8 mouse cellular contexts compared by ENCODE assay signal in genomic region chr7:102209756-102210721, GRCm38 (mm10). TPM values are rescaled to one million over a fixed set of nuclear protein-coding genes. Genes with fewer than 3 reads are reported as not detected.
DNase-seq lines count a peak whose midpoint lies in the region; ATAC-seq and TF ChIP-seq lines count a peak whose summit lies in the region.

Gene Nup98, minus strand, starts transcription at chr7:102210176.
Gene Pgap2, plus strand, starts transcription at chr7:102210208.

- H3K9ac ChIP-seq in embryonic facial prominence, embryonic 13.5 days, result peak within 1 kb of the TSS; percentile 89
- H3K9ac ChIP-seq in limb, embryonic 12.5 days (replicated peaks), result peak within 1 kb of the TSS; percentile 85
- H3K9ac ChIP-seq in midbrain, embryonic 15.5 days, result peak within 1 kb of the TSS; percentile 86

- peak within 1 kb of the TSS; percentile 80 for H3K4me3 ChIP-seq in embryonic facial prominence, embryonic 13.5 days
- H3K4me3 ChIP-seq in kidney, adult 2 months (ENCODE audit: insufficient read depth, low read depth, low read length), result peak within 1 kb of the TSS; percentile 99
- H3K4me3 ChIP-seq in limb, embryonic 12.5 days (replicated peaks), result peak within 1 kb of the TSS; percentile 58
- H3K4me3 ChIP-seq in midbrain, embryonic 15.5 days, result peak within 1 kb of the TSS; percentile 73
- H3K4me3 ChIP-seq in spleen, adult 2 months (ENCODE audit: extremely low read depth, insufficient read depth, insufficient read length), result peak within 1 kb of the TSS; percentile 91

- ATAC-seq in embryonic facial prominence, embryonic 13.5 days (ENCODE audit: insufficient number of reproducible peaks, insufficient read depth, low FRiP score, low TSS enrichment, low read depth), result peak; percentile 99
- peak; percentile 99 for ATAC-seq in limb, embryonic 12.5 days (ENCODE audit: insufficient number of reproducible peaks, insufficient read depth, low FRiP score, low TSS enrichment, low read depth)
- ATAC-seq in midbrain, embryonic 15.5 days (replicated peaks), result peak; percentile 98

- H3K4me1 ChIP-seq in embryonic facial prominence, embryonic 13.5 days, result peaks cover 8% of the 10 kb centered on the region
- peaks cover 8% of the 10 kb centered on the region for H3K4me1 ChIP-seq in kidney, adult 2 months (ENCODE audit: control insufficient read depth, insufficient read depth, low read length)
- peaks cover 8% of the 10 kb centered on the region for H3K4me1 ChIP-seq in limb, embryonic 12.5 days (replicated peaks)
- H3K4me1 ChIP-seq in midbrain, embryonic 15.5 days, result peaks cover 24% of the 10 kb centered on the region
- H3K4me1 ChIP-seq in spleen, adult 2 months (ENCODE audit: control insufficient read depth, insufficient read depth, insufficient read length), result peaks cover 4% of the 10 kb centered on the region; the same call in 1 of the 2 replicates

- DNase-seq in 3134 (ENCODE audit: extremely low read depth, insufficient read length, low spot score), result peak; percentile 99
- DNase-seq in adrenal gland, postnatal 36 days, result peak; percentile 99
- DNase-seq in heart, adult 18-20 months, result peak; percentile 99
- peak; percentile 99 for DNase-seq in kidney, adult 2 months
- DNase-seq in spleen, adult 2 months (ENCODE audit: low read depth in 1 of 2, low spot score in 2 of 2), result peak; percentile 95 to 96

- H3K4me2 ChIP-seq in embryonic facial prominence, embryonic 13.5 days, result peak within 1 kb of the TSS; percentile 74
- peak within 1 kb of the TSS; percentile 78 for H3K4me2 ChIP-seq in limb, embryonic 12.5 days
- peak within 1 kb of the TSS; percentile 71 for H3K4me2 ChIP-seq in midbrain, embryonic 15.5 days

- H3K9me3 ChIP-seq in embryonic facial prominence, embryonic 13.5 days, result no peaks in the 10 kb centered on the region
- no peaks in the 10 kb centered on the region for H3K9me3 ChIP-seq in limb, embryonic 12.5 days
- H3K9me3 ChIP-seq in midbrain, embryonic 15.5 days, result no peaks in the 10 kb centered on the region

- H3K27me3 ChIP-seq in embryonic facial prominence, embryonic 13.5 days, result no peaks in the 10 kb centered on the region
- H3K27me3 ChIP-seq in kidney, adult 2 months (replicated peaks; ENCODE audit: control insufficient read depth, insufficient read depth, low read length), result no peaks in the 10 kb centered on the region
- no peaks in the 10 kb centered on the region for H3K27me3 ChIP-seq in limb, embryonic 12.5 days
- H3K27me3 ChIP-seq in midbrain, embryonic 15.5 days (replicated peaks), result no peaks in the 10 kb centered on the region
- no peaks in the 10 kb centered on the region for H3K27me3 ChIP-seq in spleen, adult 2 months (ENCODE audit: control insufficient read depth, insufficient read depth, low read length)

- H3K36me3 ChIP-seq in embryonic facial prominence, embryonic 13.5 days, result no peaks in the 10 kb centered on the region
- H3K36me3 ChIP-seq in kidney, adult 2 months (ENCODE audit: control insufficient read depth, insufficient read depth, low read length), result no peaks in the 10 kb centered on the region
- no peaks in the 10 kb centered on the region for H3K36me3 ChIP-seq in limb, embryonic 12.5 days
- H3K36me3 ChIP-seq in midbrain, embryonic 15.5 days (replicated peaks), result no peaks in the 10 kb centered on the region
- H3K36me3 ChIP-seq in spleen, adult 2 months (ENCODE audit: control insufficient read depth, insufficient read depth, low read length), result no peaks in the 10 kb centered on the region

- WGBS in embryonic facial prominence, embryonic 13.5 days, result under 1% methylated on average over 82 of the region's 87 CpGs
- WGBS in kidney, adult 2 months, result under 1% methylated on average over 85 of the region's 87 CpGs
- WGBS in limb, embryonic 12.5 days, result under 1% methylated on average over 85 of the region's 87 CpGs
- 0% methylated on average over 83 of the region's 87 CpGs for WGBS in midbrain, embryonic 15.5 days
- WGBS in spleen, adult 2 months, result under 1% methylated on average over 86 of the region's 87 CpGs

- peak; percentile 28 for TF ChIP-seq POLR2A in kidney, adult 2 months (IDR thresholded peaks at IDR 0.05; ENCODE audit: low read depth, low read length)
- peak; percentile 49 for TF ChIP-seq POLR2A in spleen, adult 2 months (IDR thresholded peaks at IDR 0.05; ENCODE audit: low read depth, low read length)

- H3K27ac ChIP-seq in embryonic facial prominence, embryonic 13.5 days, result peak within 1 kb of the TSS; percentile 94
- peak within 1 kb of the TSS; percentile 85 for H3K27ac ChIP-seq in kidney, adult 2 months (ENCODE audit: insufficient read depth, low read depth, low read length)
- peak within 1 kb of the TSS; percentile 91 for H3K27ac ChIP-seq in limb, embryonic 12.5 days
- peak within 1 kb of the TSS; percentile 97 for H3K27ac ChIP-seq in midbrain, embryonic 15.5 days
- peak within 1 kb of the TSS; percentile 96 for H3K27ac ChIP-seq in spleen, adult 2 months (ENCODE audit: insufficient read depth, low read length)

- TF ChIP-seq CTCF in kidney, adult 2 months (conservative IDR thresholded peaks at IDR 0.05; ENCODE audit: insufficient read depth, insufficient read length, low read depth, low read length), result no peak
- no peak for TF ChIP-seq CTCF in spleen, adult 2 months (IDR thresholded peaks at IDR 0.05; ENCODE audit: extremely low read depth, insufficient read depth, insufficient read length, insufficient replicate concordance)

RNA-seq across cellular contexts. Expression of gene Nup98, which starts in this region (rescaled TPM):
- 10 to 100 TPM; 61.1 to 78.2 TPM for total RNA-seq in adrenal gland, postnatal 36 days (2021)
- 37.1 and 38.7 TPM in 2 replicates for polyA plus RNA-seq in embryonic facial prominence, embryonic 13.5 days (2015; fragmentation: Nextera tagmentation; extraction: Ambion mirVana)
- 10 to 100 TPM; 31.0 to 35.4 TPM for total RNA-seq in heart, adult 18-20 months (2021)
- 13.0 and 13.3 TPM in 2 replicates for polyA plus RNA-seq in kidney, adult 2 months (2012; rRNA removed)
- 50.5 and 51.8 TPM in 2 replicates for polyA plus RNA-seq in limb, embryonic 12.5 days (2016; fragmentation: Nextera tagmentation; extraction: Ambion mirVana)
- polyA plus RNA-seq in midbrain, embryonic 15.5 days (2015; fragmentation: Nextera tagmentation; extraction: Ambion mirVana), result 19.6 and 21.5 TPM in 2 replicates
- 11.5 and 13.5 TPM in 2 replicates for polyA plus RNA-seq in spleen, adult 2 months (2012; rRNA removed)

RNA-seq across cellular contexts. Expression of gene Pgap2, which starts in this region (rescaled TPM):
- total RNA-seq in adrenal gland, postnatal 36 days (2021), result 100 to 1,000 TPM in 1 of 2 experiments, 10 to 100 TPM in 1; 64.1 to 103 TPM
- polyA plus RNA-seq in embryonic facial prominence, embryonic 13.5 days (2015; fragmentation: Nextera tagmentation; extraction: Ambion mirVana), result 93.5 and 98.9 TPM in 2 replicates
- 10 to 100 TPM; 77.6 to 82.5 TPM for total RNA-seq in heart, adult 18-20 months (2021)
- polyA plus RNA-seq in kidney, adult 2 months (2012; rRNA removed), result 50.8 and 65.9 TPM in 2 replicates
- 82.0 and 84.9 TPM in 2 replicates for polyA plus RNA-seq in limb, embryonic 12.5 days (2016; fragmentation: Nextera tagmentation; extraction: Ambion mirVana)
- 59.2 and 59.5 TPM in 2 replicates for polyA plus RNA-seq in midbrain, embryonic 15.5 days (2015; fragmentation: Nextera tagmentation; extraction: Ambion mirVana)
- polyA plus RNA-seq in spleen, adult 2 months (2012; rRNA removed), result 57.8 and 72.9 TPM in 2 replicates

Comparison
In these comparisons a context has a peak if more than half of its experiments do, and no peak if none do; other contexts are left out.
1. Peak in every context shown above with its lines: DNase-seq, ATAC-seq, H3K4me3 ChIP-seq and H3K27ac ChIP-seq.